Mouse (Mus musculus) kidney, adult 8-10 months (tissue): ENCODE results near the gene Anln.

Source experiments
- DNase-seq, 2 experiments: peaks; one replicate each; pipeline ENCODE4 v3.0.0; 2022

Gene Anln

GRCm38 (mm10) chr9:22402001-22402400 is 13.0 kb upstream of the Anln start:
- no peak for DNase-seq

GRCm38 (mm10) chr9:22399021-22399420 is 10.0 kb upstream of the Anln start:
- DNase-seq, result peak in 1 of 2 experiments; percentile 23

- DNase-seq, result no peak
These were observed 5.7 kb upstream of the Anln start for GRCm38 (mm10) chr9:22394725-22395124.

GRCm38 (mm10) chr9:22390390-22390789 is 1.4 kb upstream of the Anln start:
- no peak for DNase-seq

- no peak for DNase-seq
These were observed 803 bp upstream of the Anln start for GRCm38 (mm10) chr9:22389736-22390245.

- no peak for DNase-seq
These were observed 497 bp downstream of the Anln start for GRCm38 (mm10) chr9:22388401-22388980.

GRCm38 (mm10) chr9:22387901-22388300 is 1.1 kb downstream of the Anln start:
- no peak for DNase-seq

- no peak for DNase-seq
These were observed 3.1 kb downstream of the Anln start for GRCm38 (mm10) chr9:22385890-22386289.

- no peak for DNase-seq
These were observed 12.9 kb downstream of the Anln start for GRCm38 (mm10) chr9:22376086-22376485.

GRCm38 (mm10) chr9:22372760-22373159 is 16.2 kb downstream of the Anln start:
- DNase-seq, result peak in 1 of 2 experiments; percentile 26

- DNase-seq, result no peak
These were observed 21.0 kb downstream of the Anln start for GRCm38 (mm10) chr9:22368030-22368429.

GRCm38 (mm10) chr9:22366621-22367020 is 22.4 kb downstream of the Anln start:
- DNase-seq, result no peak

GRCm38 (mm10) chr9:22366221-22366620 is 22.8 kb downstream of the Anln start:
- DNase-seq, result no peak

GRCm38 (mm10) chr9:22360916-22361315 is 28.1 kb downstream of the Anln start:
- no peak for DNase-seq

GRCm38 (mm10) chr9:22355919-22356318 is 33.1 kb downstream of the Anln start:
- no peak for DNase-seq

- no peak for DNase-seq
These were observed 35.1 kb downstream of the Anln start for GRCm38 (mm10) chr9:22353901-22354300.

- no peak for DNase-seq
These were observed 35.5 kb downstream of the Anln start for GRCm38 (mm10) chr9:22353465-22353864.

GRCm38 (mm10) chr9:22340331-22340730 is 48.7 kb downstream of the Anln start:
- DNase-seq, result no peak

GRCm38 (mm10) chr9:22337217-22337616 is 51.8 kb downstream of the Anln start:
- no peak for DNase-seq

GRCm38 (mm10) chr9:22327475-22328387 is 61.3 kb downstream of the Anln start:
- peak; percentile 92 for DNase-seq

GRCm38 (mm10) chr9:22327099-22327474 is 61.9 kb downstream of the Anln start:
- DNase-seq, result peak; percentile 88 to 91

GRCm38 (mm10) chr9:22324579-22324978 is 64.4 kb downstream of the Anln start:
- no peak for DNase-seq

GRCm38 (mm10) chr9:22322381-22323211 is 66.4 kb downstream of the Anln start:
- DNase-seq, result no peak
